Mouse (Mus musculus): ENCODE results near the gene Gpr137c.

GRCm38 (mm10) chr14:45219281-45220089 is at the start of gene Gpr137c:
- TF ChIP-seq CTCF (IDR thresholded peaks at IDR 0.05; ENCODE audit: borderline replicate concordance, extremely low read depth, insufficient read depth, insufficient read length) (no peak), POLR2A (IDR thresholded peaks at IDR 0.05; ENCODE audit: borderline replicate concordance, extremely low read depth, insufficient read depth, insufficient read length, poor library complexity, severe bottlenecking) (peak; percentile 93)
